Mouse (Mus musculus) lung, adult 2 months (tissue): ENCODE data around the gene Cldn10.

ENCODE experiments used
- CTCF ChIP-seq: fragments of 200-500 bp; IDR thresholded peaks from 2 replicates; pipeline ENCODE4 v1.5.1; 2011; ENCODE audit warnings: mild to moderate bottlenecking, low read length, control low read depth; ENCODE audit not compliant: insufficient read depth
- POLR2A ChIP-seq: fragments of 200-500 bp; IDR thresholded peaks from 2 replicates; pipeline ENCODE4 v1.6.1; 2011; ENCODE audit warnings: low read depth, mild to moderate bottlenecking, control low read depth, low read length, borderline replicate concordance; ENCODE audit errors: extremely low read depth

- TF ChIP-seq CTCF (no peak), POLR2A (no peak)
These were observed 38.0 kb upstream of the Cldn10 start for GRCm38 (mm10) chr14:118749715-118750114.
